Mouse (Mus musculus) cerebellum, postnatal 25 days (tissue): ENCODE measurements around the gene Sytl1.

ENCODE experiments used
- DNase-seq, 2 experiments: peaks; one replicate each; pipeline ENCODE4 v3.0.0; 2021; ENCODE audit warnings: mixed read lengths in 2 of 2

Gene Sytl1

GRCm38 (mm10) chr4:133278067-133278466, 15.2 kb upstream of the Sytl1 start:
- DNase-seq: peak in 1 of 2 experiments; percentile 18

- peak; percentile 96 to 97 for DNase-seq
Observed at GRCm38 (mm10) chr4:133277104-133278026, 14.5 kb upstream of the Sytl1 start, which contains the start of gene Tmem222. Gene Tmem222 (minus strand): TSS chr4:133277792.

GRCm38 (mm10) chr4:133270929-133271328, 8.0 kb upstream of the Sytl1 start:
- no peak for DNase-seq

DNA sequence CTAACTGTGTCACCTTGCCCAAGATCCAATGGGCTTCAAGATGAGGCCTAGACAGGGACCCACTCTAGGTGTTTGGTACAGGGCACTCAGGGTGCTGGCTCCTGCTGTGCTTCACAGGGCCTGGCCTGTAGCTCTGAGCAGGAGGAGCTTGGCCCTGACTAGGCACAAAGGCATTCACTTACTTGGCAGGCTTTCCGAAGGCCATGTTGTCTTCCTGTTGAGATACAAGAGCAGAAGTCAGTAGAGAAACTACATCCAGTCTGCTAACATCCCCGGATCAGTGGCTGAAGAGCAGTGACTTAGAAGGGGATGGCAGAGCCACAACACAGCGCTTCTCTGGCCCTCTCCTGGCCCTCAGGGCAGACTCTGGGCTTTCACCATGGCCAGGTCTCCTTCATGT, 6.7 kb upstream of the Sytl1 start:
- no peak for DNase-seq

DNA sequence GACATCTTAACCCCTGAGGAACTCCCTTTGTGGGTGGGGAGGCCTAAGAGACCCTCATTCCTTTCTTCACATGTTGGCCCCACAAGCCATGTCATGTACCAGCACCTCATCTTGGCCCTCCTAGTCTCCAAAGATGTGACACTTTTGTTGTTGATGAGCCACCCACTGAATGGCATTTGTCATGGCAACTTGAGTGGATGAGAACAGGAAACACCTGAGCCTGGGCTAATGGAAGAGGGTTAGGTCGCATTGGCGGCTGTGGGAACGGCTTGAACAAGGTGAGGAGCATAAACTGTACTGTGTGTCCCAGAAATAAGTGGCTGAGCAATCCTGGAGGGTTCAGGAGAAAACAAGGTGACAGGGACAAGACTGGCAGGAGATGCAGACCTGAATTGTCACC, 6.0 kb upstream of the Sytl1 start:
- DNase-seq: no peak

DNA sequence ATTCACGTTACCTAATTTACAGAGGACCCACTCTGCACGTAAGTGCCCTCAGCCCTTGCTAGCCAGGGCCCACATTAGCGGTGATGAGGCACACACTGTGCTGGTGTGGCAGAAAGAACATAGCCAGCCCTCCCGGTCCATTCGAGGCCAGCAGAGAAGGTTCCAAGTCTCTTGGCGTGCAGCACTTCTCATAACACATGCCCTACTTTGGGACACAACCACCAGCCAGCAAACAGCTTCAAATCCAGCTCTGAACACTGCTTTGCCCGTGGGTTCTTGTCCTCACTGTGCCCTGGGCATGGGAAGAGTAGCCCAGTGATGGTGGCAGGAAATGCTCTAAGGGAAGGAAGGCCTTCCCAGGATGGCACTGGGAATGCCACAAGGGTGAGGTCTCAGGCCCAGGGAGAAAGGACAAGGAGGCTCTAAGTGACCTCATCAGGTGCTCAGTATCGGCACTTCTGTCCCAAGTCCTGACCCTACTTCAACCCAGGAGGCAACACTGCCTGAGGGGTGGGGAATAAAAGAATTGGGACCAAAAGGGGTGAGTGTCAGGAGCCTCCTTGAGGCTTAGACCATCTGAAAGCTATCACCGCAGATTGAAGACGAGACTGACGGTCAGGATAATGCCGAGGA, 3.5 kb upstream of the Sytl1 start:
- no peak for DNase-seq

- no peak for DNase-seq
Observed at GRCm38 (mm10) chr4:133265759-133266158, 2.8 kb upstream of the Sytl1 start.

DNA sequence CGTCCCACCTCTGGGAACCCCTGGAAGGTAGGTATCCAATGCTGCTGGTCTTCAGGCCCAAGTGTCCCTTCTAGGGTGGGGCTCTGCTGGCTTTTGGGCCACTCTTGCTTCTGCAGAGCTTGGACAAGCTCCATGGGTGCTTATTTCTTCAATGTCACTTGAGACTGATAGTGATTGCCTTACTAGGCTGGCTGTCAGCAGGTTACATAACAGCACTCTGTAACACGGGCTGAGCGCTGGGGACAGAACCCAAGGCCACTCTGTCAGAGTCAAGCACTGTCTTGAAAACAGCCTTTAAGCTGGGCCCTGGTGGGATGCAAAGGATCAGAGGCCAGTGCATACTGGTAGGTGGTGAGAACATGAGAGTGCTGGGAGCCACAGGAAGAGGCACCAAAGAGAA, 2.4 kb upstream of the Sytl1 start:
- no peak for DNase-seq

DNA sequence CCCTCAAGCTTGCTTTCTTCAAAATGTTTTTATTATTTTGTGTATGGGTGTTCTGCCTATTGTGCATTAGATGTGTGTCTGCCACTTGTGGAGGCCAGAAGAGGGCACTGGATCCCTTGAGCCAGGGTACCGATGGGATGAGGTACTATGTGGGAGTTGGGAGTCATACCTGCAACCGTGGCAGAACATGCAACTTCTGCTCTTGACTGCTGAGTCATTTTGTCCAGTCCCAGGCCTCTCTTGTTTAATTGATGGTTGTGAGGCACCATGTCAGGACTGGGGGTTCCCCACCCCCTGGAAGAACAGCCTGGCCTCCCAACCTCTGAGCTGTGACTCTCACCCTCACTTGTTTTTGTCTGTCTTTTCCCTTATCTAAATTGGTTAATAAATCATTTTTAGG, 1.6 kb upstream of the Sytl1 start:
- no peak for DNase-seq

GRCm38 (mm10) chr4:133263756-133264155, 843 bp upstream of the Sytl1 start:
- no peak for DNase-seq

- no peak for DNase-seq
Observed at GRCm38 (mm10) chr4:133262375-133262765, 543 bp downstream of the Sytl1 start.

GRCm38 (mm10) chr4:133261641-133262374, 1.1 kb downstream of the Sytl1 start:
- no peak for DNase-seq

GRCm38 (mm10) chr4:133257798-133258408, 5.0 kb downstream of the Sytl1 start:
- no peak for DNase-seq

- no peak for DNase-seq
Observed at GRCm38 (mm10) chr4:133257230-133257629, 5.7 kb downstream of the Sytl1 start.

DNA sequence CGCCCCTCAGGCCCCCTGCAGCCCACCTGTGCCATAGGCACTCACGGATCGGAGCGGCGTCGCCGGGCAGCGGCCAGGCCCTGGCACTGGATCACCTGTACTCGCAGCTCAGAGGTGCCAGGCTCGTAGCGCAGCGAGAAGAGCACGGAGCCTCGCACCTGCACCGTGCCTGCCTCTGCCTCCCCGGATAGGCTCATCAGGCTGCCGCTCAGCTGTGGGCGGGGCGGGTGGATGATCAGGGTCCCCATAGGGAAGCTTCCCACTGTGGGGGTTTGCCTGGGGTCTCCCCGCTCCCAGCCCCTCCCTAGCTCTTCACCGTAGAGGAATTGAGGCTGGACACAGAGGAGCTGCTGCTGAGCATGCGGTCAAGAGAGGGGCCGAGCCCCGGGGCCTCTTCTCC, 6.1 kb downstream of the Sytl1 start:
- DNase-seq: peak in 1 of 2 experiments; percentile 40

DNA sequence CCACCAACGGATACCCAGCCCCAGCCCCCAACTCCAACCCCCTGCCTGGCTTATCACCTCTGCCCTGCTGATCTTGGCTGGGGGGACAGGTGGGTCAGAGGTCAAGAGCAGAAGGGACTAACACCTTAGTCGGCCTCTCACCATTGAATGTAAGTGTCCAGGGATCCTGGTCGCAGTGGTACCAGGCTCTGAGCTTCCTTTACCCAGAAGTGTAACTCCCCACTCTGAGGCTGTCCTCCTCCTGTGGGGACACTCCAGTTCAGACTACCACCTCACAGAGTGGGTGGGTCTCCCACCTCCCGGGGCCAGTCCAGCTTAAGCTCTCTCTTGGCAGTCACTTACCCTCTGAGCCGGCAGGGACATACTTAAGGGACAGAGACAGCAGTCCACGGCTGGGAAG, 7.5 kb downstream of the Sytl1 start:
- no peak for DNase-seq

GRCm38 (mm10) chr4:133253412-133253811, 9.5 kb downstream of the Sytl1 start:
- DNase-seq: no peak

DNA sequence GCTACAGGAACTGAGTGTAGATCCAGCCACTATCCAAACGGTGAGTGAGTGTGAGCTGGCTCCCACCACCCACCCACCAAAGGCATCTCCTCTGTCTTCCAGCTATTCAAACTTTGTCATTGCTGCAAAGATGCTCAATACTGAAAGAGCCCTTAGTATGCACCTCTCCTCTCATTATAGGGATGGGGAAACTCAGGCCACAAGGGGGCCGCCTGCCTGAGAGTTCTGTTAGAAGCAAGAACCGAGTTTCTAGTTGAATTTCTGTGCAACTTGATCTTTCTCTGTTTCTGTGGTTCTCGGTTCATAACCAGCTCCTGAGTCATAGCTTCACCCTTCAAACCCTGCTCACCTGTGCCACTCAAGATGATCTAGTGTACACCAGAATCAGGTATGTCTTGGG, 10.8 kb downstream of the Sytl1 start:
- no peak for DNase-seq

DNA sequence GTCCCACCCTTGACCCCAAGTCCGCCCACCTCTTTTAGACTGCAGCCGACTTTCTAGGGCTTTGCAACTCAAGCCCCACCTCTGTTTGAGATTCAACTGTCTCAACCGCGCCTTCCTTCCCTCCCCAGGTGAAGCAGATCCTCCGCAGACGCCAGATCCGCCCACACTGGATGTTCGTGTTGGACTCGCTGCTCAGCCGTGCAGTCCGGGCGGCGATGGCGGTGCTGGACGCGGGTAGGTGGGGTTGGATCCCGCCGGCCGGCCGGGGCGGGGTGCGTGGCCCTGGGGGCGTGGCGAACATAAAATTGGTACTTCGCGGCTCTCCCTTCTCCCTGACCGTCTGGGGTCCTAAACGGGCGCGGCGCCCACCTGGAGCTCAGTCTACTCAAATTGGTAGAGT, 11.7 kb downstream of the Sytl1 start:
- peak; percentile 38 to 53 for DNase-seq

DNA sequence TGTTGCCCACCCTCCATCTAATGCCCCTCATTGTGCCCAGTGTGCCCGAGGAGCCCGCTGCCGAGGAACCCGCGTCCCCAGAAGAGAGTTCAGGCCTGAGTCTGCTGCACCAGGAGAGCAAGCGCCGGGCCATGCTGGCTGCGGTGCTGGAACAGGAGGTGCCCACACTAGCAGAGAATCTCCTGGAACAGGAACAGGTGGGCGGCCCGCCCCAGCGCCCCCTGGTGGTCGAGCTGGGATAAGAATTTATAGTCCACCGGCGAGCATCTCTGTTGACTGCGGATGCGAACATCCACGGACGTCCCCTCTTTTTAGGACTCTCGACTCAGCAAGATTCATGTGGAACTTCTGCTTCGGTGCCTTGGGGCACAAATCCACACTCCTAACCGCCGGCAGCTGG, 12.3 kb downstream of the Sytl1 start:
- DNase-seq: peak; percentile 96

DNA sequence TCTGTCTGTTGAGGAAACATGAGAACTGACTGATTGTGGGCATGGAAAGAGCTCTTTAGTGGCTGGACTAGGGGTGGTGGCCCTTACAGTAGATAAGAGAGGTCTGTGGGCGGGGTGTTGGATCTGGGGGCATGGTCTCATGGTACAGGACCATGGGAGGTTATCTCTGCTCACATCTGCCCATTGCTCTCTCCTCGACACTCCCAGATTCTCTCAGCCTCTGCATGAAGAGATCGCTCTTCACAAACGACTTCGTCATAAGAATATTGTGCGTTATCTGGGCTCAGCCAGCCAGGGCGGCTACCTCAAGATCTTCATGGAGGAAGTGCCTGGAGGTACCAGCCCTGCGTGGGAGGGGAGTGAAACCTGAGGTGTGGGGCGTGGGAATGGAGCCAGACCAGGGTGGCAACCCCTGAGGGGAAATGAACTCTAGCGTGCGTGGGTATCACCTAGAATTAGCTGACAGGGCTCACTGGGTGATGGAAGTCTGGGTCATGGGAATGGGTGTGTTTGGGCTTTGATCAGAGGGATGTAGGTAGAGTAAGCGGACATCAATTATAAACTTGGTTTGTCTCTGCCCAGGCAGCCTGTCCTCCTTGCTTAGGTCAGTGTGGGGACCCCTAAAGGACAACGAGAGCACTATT, 15.0 kb downstream of the Sytl1 start:
- DNase-seq: no peak

DNA sequence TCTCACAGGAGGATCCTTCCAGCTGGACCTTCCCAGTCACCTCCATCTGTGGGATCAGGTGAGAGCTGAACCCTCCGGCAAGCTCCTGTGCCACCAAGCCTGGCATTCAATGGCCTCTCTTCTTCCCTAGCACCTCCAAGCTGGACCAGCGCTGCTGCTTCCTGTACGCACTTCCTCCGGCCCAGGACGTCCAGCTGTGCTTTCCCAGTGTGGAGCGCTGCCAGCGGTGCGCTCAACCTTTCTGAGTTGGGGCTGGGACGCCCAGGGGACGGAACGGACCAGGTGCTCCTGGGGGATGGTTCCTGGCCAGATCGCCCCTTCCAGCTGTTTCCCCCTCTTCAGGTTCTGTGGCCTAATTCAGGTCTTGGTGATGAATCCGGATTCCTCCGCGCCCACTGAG, 15.8 kb downstream of the Sytl1 start:
- DNase-seq: no peak

GRCm38 (mm10) chr4:133244289-133244688, 18.6 kb downstream of the Sytl1 start:
- DNase-seq: no peak
